Mouse (Mus musculus) ES-Bruce4 (cell line): ENCODE results near the gene Scrg1. TPM values are rescaled to one million over a fixed set of nuclear protein-coding genes. Genes with fewer than 3 reads are reported as not detected.
"Not testable (repeated sequence)": the region's sequence is repeated elsewhere in the genome, so short reads cannot be mapped to it uniquely, and the experiment has no call there.

Experiments
- H3K27ac ChIP-seq: 2 replicates; pipeline ENCODE4 v1.5.1; 2012; ENCODE audit warnings: low read length, inconsistent platforms; ENCODE audit not compliant: insufficient read depth
- H3K27me3 ChIP-seq: 2 replicates; pipeline ENCODE4 v1.6.1; 2012; ENCODE audit warnings: mild to moderate bottlenecking, low read length, inconsistent platforms; ENCODE audit not compliant: control insufficient read depth, poor library complexity, insufficient read depth, severe bottlenecking
- H3K36me3 ChIP-seq: 2 replicates; pipeline ENCODE4 v1.6.1; 2012; ENCODE audit warnings: inconsistent platforms, mild to moderate bottlenecking, low read length, moderate library complexity; ENCODE audit not compliant: control insufficient read depth, poor library complexity, insufficient read depth, severe bottlenecking
- H3K4me1 ChIP-seq: one replicate; pipeline ENCODE4 v1.8.1; 2011; ENCODE audit warnings: low read length; ENCODE audit not compliant: control insufficient read depth, insufficient read depth
- H3K4me3 ChIP-seq: 2 replicates; pipeline ENCODE4 v1.5.1; 2011; ENCODE audit warnings: low read depth, mild to moderate bottlenecking, low read length
- H3K9ac ChIP-seq: 2 replicates; pipeline ENCODE4 v1.6.1; 2012; ENCODE audit warnings: low read depth, mild to moderate bottlenecking, inconsistent platforms; ENCODE audit not compliant: poor library complexity, severe bottlenecking
- H3K9me3 ChIP-seq: replicated peaks from 2 replicates; pipeline ENCODE4 v1.6.1; 2012; ENCODE audit warnings: mild to moderate bottlenecking, low read length, inconsistent platforms; ENCODE audit not compliant: control insufficient read depth, poor library complexity, insufficient read depth, severe bottlenecking
- CTCF ChIP-seq: IDR thresholded peaks from one replicate; pipeline ENCODE4 v1.8.1; 2011; ENCODE audit warnings: low read depth, low read length
- EP300 ChIP-seq: IDR thresholded peaks from 2 replicates; pipeline ENCODE4 v1.6.1; 2011; ENCODE audit warnings: low read depth, low read length; ENCODE audit not compliant: insufficient read depth
- POLR2A ChIP-seq: IDR thresholded peaks from one replicate; pipeline ENCODE4 v1.8.1; 2011; ENCODE audit warnings: low read length; ENCODE audit not compliant: insufficient read depth
- polyA plus RNA-seq: library from polyadenylated mRNA; stranded (reverse); fragments of >200 nt; gene quantifications from 2 replicates; pipeline ENCODE4 v1.2.4, GENCODE M21; 2011; ENCODE audit warnings: low read depth; ENCODE audit not compliant: missing spikeins, insufficient read depth, insufficient read length

Scrg1 gene
- polyA plus RNA-seq, 1 experiment: not detected

GRCm38 (mm10) chr8:57416827-57417226 is 38.9 kb upstream of the Scrg1 start:
- Histone ChIP-seq H3K36me3 (no peaks in the 10 kb centered on the region), H3K4me3 (no peak overlapping the region), H3K9me3 (peaks cover 9% of the 10 kb centered on the region), H3K27ac (no peak overlapping the region), H3K9ac (no peak overlapping the region), H3K4me1 (no peaks in the 10 kb centered on the region), H3K27me3 (peaks cover 3% of the 10 kb centered on the region)
- no peak for TF ChIP-seq EP300
- TF ChIP-seq POLR2A: no peak
- no peak for TF ChIP-seq CTCF

GRCm38 (mm10) chr8:57426074-57426473 is 29.6 kb upstream of the Scrg1 start:
- no peaks in the 10 kb centered on the region for H3K36me3 ChIP-seq
- H3K27ac ChIP-seq: no peak overlapping the region
- H3K4me3 ChIP-seq: no peak overlapping the region
- no peak for TF ChIP-seq CTCF
- no peak for TF ChIP-seq EP300
- TF ChIP-seq POLR2A: no peak
- peaks cover 1% of the 10 kb centered on the region; the same call in 1 of the 2 replicates for H3K27me3 ChIP-seq
- peaks cover 12% of the 10 kb centered on the region for H3K9me3 ChIP-seq
- no peak overlapping the region for H3K9ac ChIP-seq
- no peaks in the 10 kb centered on the region for H3K4me1 ChIP-seq

- Histone ChIP-seq H3K9ac (no peak overlapping the region), H3K4me1 (no peaks in the 10 kb centered on the region), H3K27ac (no peak overlapping the region), H3K9me3 (peaks cover 10% of the 10 kb centered on the region), H3K4me3 (no peak overlapping the region), H3K27me3 (peaks cover 1% of the 10 kb centered on the region), H3K36me3 (no peaks in the 10 kb centered on the region)
- TF ChIP-seq POLR2A (no peak), CTCF (no peak), EP300 (no peak)
Measured at GRCm38 (mm10) chr8:57427581-57428366, 27.9 kb upstream of the Scrg1 start.

- Histone ChIP-seq H3K4me3 (no peak overlapping the region), H3K36me3 (no peaks in the 10 kb centered on the region)
Measured at GRCm38 (mm10) chr8:57428566-57428965, 27.2 kb upstream of the Scrg1 start.

GRCm38 (mm10) chr8:57429166-57429887 is 26.4 kb upstream of the Scrg1 start:
- H3K27me3 ChIP-seq: peaks cover 1% of the 10 kb centered on the region
- H3K27ac ChIP-seq: no peak overlapping the region
- no peak overlapping the region for H3K9ac ChIP-seq
- TF ChIP-seq POLR2A: no peak
- no peak for TF ChIP-seq EP300
- TF ChIP-seq CTCF: no peak
- H3K4me3 ChIP-seq: no peak overlapping the region
- H3K9me3 ChIP-seq: peaks cover 5% of the 10 kb centered on the region
- H3K4me1 ChIP-seq: no peaks in the 10 kb centered on the region
- no peaks in the 10 kb centered on the region for H3K36me3 ChIP-seq

More at GRCm38 (mm10) chr8:57428566-57428965, 27.2 kb upstream of the Scrg1 start:
- Histone ChIP-seq H3K27ac (no peak overlapping the region), H3K9me3 (peaks cover 5% of the 10 kb centered on the region), H3K27me3 (peaks cover 1% of the 10 kb centered on the region), H3K9ac (no peak overlapping the region), H3K4me1 (no peaks in the 10 kb centered on the region)
- no peak for TF ChIP-seq CTCF

- not testable (repeated sequence) for H3K36me3 ChIP-seq, H3K9me3 ChIP-seq, H3K4me1 ChIP-seq, H3K27ac ChIP-seq, H3K9ac ChIP-seq, H3K4me3 ChIP-seq, H3K27me3 ChIP-seq
Measured at GRCm38 (mm10) chr8:57429888-57430274, 25.8 kb upstream of the Scrg1 start.
